Mouse (Mus musculus) cerebellum, adult 18-20 months (tissue): Measurements from ENCODE around the gene Trp53.
"Not testable (repeated sequence)": the region's sequence is repeated elsewhere in the genome, so short reads cannot be mapped to it uniquely, and the experiment has no call there.

Experiments used
- DNase-seq, 2 experiments: peaks; one replicate each; pipeline ENCODE4 v3.0.0; 2021

Trp53 gene

GRCm38 (mm10) chr11:69601768-69602167 lies 21.6 kb downstream of the Trp53 start:
- no peak for DNase-seq

GRCm38 (mm10) chr11:69603516-69603915 lies 23.4 kb downstream of the Trp53 start:
- no peak for DNase-seq

GRCm38 (mm10) chr11:69604347-69604746 lies 24.2 kb downstream of the Trp53 start:
- peak; percentile 23 to 48 for DNase-seq

GRCm38 (mm10) chr11:69604795-69605664 lies 24.9 kb downstream of the Trp53 start:
- DNase-seq: peak; percentile 79 to 87

GRCm38 (mm10) chr11:69605726-69606490 lies 25.7 kb downstream of the Trp53 start, which contains the start of gene Atp1b2:
TSS of gene Atp1b2 (minus strand) at chr11:69605942.
- peak; percentile 90 to 92 for DNase-seq

GRCm38 (mm10) chr11:69606491-69606795 lies 26.3 kb downstream of the Trp53 start:
- DNase-seq: peak in 1 of 2 experiments; percentile 29

GRCm38 (mm10) chr11:69606832-69607231 lies 26.7 kb downstream of the Trp53 start:
- no peak for DNase-seq

GRCm38 (mm10) chr11:69608525-69608924 lies 28.4 kb downstream of the Trp53 start:
- DNase-seq: no peak

- DNase-seq: no peak
Observed at GRCm38 (mm10) chr11:69609416-69609815, 29.3 kb downstream of the Trp53 start.

- peak in 1 of 2 experiments; percentile 40 for DNase-seq
Observed at GRCm38 (mm10) chr11:69610899-69611298, 30.7 kb downstream of the Trp53 start.

GRCm38 (mm10) chr11:69613553-69614256 lies 33.5 kb downstream of the Trp53 start:
- peak; percentile 87 for DNase-seq

- DNase-seq: not testable (repeated sequence)
Observed at GRCm38 (mm10) chr11:69614257-69614588, 34.1 kb downstream of the Trp53 start.

GRCm38 (mm10) chr11:69616781-69617180 lies 36.6 kb downstream of the Trp53 start:
- no peak for DNase-seq

- no peak for DNase-seq
Observed at GRCm38 (mm10) chr11:69617805-69618204, 37.6 kb downstream of the Trp53 start, which contains the start of gene Shbg. TSS of gene Shbg (minus strand) at chr11:69617905.

- no peak for DNase-seq
Observed at GRCm38 (mm10) chr11:69620394-69621081, 40.4 kb downstream of the Trp53 start.

GRCm38 (mm10) chr11:69621571-69622268 lies 41.6 kb downstream of the Trp53 start, which contains the start of gene Sat2:
TSS of gene Sat2 (plus strand) at chr11:69622024.
- peak; percentile 53 to 68 for DNase-seq

- DNase-seq: peak; percentile 51 to 57
Observed at GRCm38 (mm10) chr11:69622406-69622805, 42.2 kb downstream of the Trp53 start.

- DNase-seq: no peak
Observed at GRCm38 (mm10) chr11:69623006-69623405, 42.8 kb downstream of the Trp53 start.

GRCm38 (mm10) chr11:69624339-69624738 lies 44.2 kb downstream of the Trp53 start:
- not testable (repeated sequence) for DNase-seq

- DNase-seq: peak; percentile 84 to 90
Observed at GRCm38 (mm10) chr11:69628286-69628685, 48.1 kb downstream of the Trp53 start.

GRCm38 (mm10) chr11:69629802-69630201 lies 49.6 kb downstream of the Trp53 start:
- no peak for DNase-seq
